Mouse (Mus musculus) intestine, embryonic 15.5 days (tissue): Measurements from ENCODE around the gene Vnn1. TPM values are rescaled to one million over a fixed set of nuclear protein-coding genes. Genes with fewer than 3 reads are reported as not detected.

Experiments
- ATAC-seq: fragments of 200-750 bp; cut with Nextera tagmentation; 2 replicates; pipeline ENCODE4 v1.8.0; 2017; ENCODE audit warnings: moderate TSS enrichment, moderate library complexity
- H3K27ac ChIP-seq: fragments of 300-500 bp; sonication (generic); 2 replicates; pipeline ENCODE4 v1.5.1; 2015; ENCODE audit warnings: mild to moderate bottlenecking, inconsistent platforms
- H3K27me3 ChIP-seq: fragments of 300-500 bp; sonication (generic); replicated peaks from 2 replicates; pipeline ENCODE4 v1.6.1; 2015; ENCODE audit warnings: inconsistent platforms
- H3K36me3 ChIP-seq: fragments of 300-500 bp; sonication (generic); 2 replicates; pipeline ENCODE4 v1.6.1; 2015; ENCODE audit warnings: inconsistent platforms
- H3K4me1 ChIP-seq: fragments of 300-500 bp; sonication (generic); replicated peaks from 2 replicates; pipeline ENCODE4 v1.6.1; 2015; ENCODE audit warnings: inconsistent platforms
- H3K4me2 ChIP-seq: fragments of 300-500 bp; sonication (generic); replicated peaks from 2 replicates; pipeline ENCODE4 v1.6.1; 2015; ENCODE audit warnings: mild to moderate bottlenecking, inconsistent platforms
- H3K4me3 ChIP-seq: fragments of 300-500 bp; sonication (generic); replicated peaks from 2 replicates; pipeline ENCODE4 v1.5.1; 2015; ENCODE audit warnings: inconsistent platforms
- H3K9ac ChIP-seq: fragments of 300-500 bp; sonication (generic); 2 replicates; pipeline ENCODE4 v1.6.1; 2015; ENCODE audit warnings: inconsistent platforms
- H3K9me3 ChIP-seq: fragments of 300-500 bp; sonication (generic); 2 replicates; pipeline ENCODE4 v1.6.1; 2016; ENCODE audit warnings: inconsistent platforms
- WGBS: fragments of 180-500 bp; shearing (Covaris S2); methylation state at CpG from one replicate; pipeline ENCODE4 v1.1.7; 2015; 5-methylcytosine and 5-hydroxymethylcytosine counted together
- polyA plus RNA-seq: library from polyadenylated mRNA; unstranded; fragments of >200 nt; fragmentation: Nextera tagmentation; extraction: Ambion mirVana; gene quantifications from 2 replicates; pipeline ENCODE4 v1.2.1, GENCODE M21; 2015

Vnn1 gene
- polyA plus RNA-seq, 1 experiment from 2014 or later = 2.4 TPM

GRCm38 (mm10) chr10:23922468-23922867, 28.0 kb downstream of the Vnn1 start:
- ATAC-seq = no peak
- H3K9ac ChIP-seq = no peak overlapping the region
- no peak overlapping the region for H3K4me3 ChIP-seq
- H3K4me2 ChIP-seq = no peak overlapping the region
- H3K27ac ChIP-seq = no peak overlapping the region
- no peaks in the 10 kb centered on the region for H3K36me3 ChIP-seq
- H3K9me3 ChIP-seq = no peaks in the 10 kb centered on the region
- H3K4me1 ChIP-seq = no peaks in the 10 kb centered on the region
- WGBS = 28% methylated on average over 3 of the region's 3 CpGs
- no peaks in the 10 kb centered on the region for H3K27me3 ChIP-seq

DNA sequence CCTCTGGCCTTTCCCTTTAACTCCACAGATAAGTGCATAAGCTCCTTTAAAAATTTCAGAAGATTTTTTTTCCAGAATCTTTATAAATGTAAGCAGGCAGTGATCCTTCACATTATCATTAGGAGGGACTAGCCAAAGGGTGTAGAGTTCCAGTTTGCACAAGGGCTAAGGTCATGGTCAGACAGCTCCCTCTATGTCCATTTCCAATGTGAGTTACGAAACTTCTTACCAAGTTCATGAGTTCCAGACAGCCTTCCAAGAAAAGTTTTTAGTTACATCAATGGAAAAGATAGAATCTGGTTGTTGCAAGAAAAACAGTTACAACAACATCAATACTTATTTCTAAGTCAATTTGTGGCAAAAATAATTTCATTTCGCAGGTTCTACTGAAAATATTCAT, 29.5 kb downstream of the Vnn1 start:
- 83% methylated on average over 2 of the region's 2 CpGs for WGBS

GRCm38 (mm10) chr10:23937613-23938012, 43.1 kb downstream of the Vnn1 start:
- H3K27ac ChIP-seq = no peak overlapping the region
- no peaks in the 10 kb centered on the region for H3K36me3 ChIP-seq
- no peak overlapping the region for H3K4me3 ChIP-seq
- 33% methylated on average over 4 of the region's 4 CpGs for WGBS
- H3K4me2 ChIP-seq = no peak overlapping the region
- ATAC-seq = no peak
- H3K4me1 ChIP-seq = no peaks in the 10 kb centered on the region
- no peak overlapping the region for H3K9ac ChIP-seq
- no peaks in the 10 kb centered on the region for H3K9me3 ChIP-seq
- H3K27me3 ChIP-seq = no peaks in the 10 kb centered on the region

More for the DNA sequence above, 29.5 kb downstream of the Vnn1 start:
- no peaks in the 10 kb centered on the region for H3K4me1 ChIP-seq
- no peak overlapping the region for H3K9ac ChIP-seq
- no peak overlapping the region for H3K4me3 ChIP-seq
- H3K36me3 ChIP-seq = no peaks in the 10 kb centered on the region
- no peak for ATAC-seq
- no peak overlapping the region for H3K4me2 ChIP-seq
- H3K27me3 ChIP-seq = no peaks in the 10 kb centered on the region
- H3K9me3 ChIP-seq = no peaks in the 10 kb centered on the region
- H3K27ac ChIP-seq = no peak overlapping the region

GRCm38 (mm10) chr10:23938312-23938711, 43.8 kb downstream of the Vnn1 start, which contains the start of gene Taar2:
Gene Taar2 (plus strand): TSS chr10:23938572.
- Histone ChIP-seq H3K9ac (no peak within 1 kb of the TSS), H3K36me3 (no peaks in the 10 kb centered on the region), H3K4me2 (no peak within 1 kb of the TSS), H3K4me3 (no peak within 1 kb of the TSS), H3K9me3 (no peaks in the 10 kb centered on the region), H3K4me1 (no peaks in the 10 kb centered on the region), H3K27ac (no peak within 1 kb of the TSS), H3K27me3 (no peaks in the 10 kb centered on the region)
- WGBS = 49% methylated on average over 6 of the region's 6 CpGs
- no peak for ATAC-seq

GRCm38 (mm10) chr10:23942465-23942864, 48.0 kb downstream of the Vnn1 start:
- H3K36me3 ChIP-seq = no peaks in the 10 kb centered on the region
- H3K9ac ChIP-seq = no peak overlapping the region
- ATAC-seq = no peak
- no peak overlapping the region for H3K27ac ChIP-seq
- H3K9me3 ChIP-seq = no peaks in the 10 kb centered on the region
- 77% methylated on average over 5 of the region's 5 CpGs for WGBS
- no peak overlapping the region for H3K4me2 ChIP-seq
- no peaks in the 10 kb centered on the region for H3K4me1 ChIP-seq
- no peak overlapping the region for H3K4me3 ChIP-seq
- no peaks in the 10 kb centered on the region for H3K27me3 ChIP-seq

GRCm38 (mm10) chr10:23948026-23948425, 53.5 kb downstream of the Vnn1 start:
- 58% methylated on average over 7 of the region's 7 CpGs for WGBS
- Histone ChIP-seq H3K4me1 (no peaks in the 10 kb centered on the region), H3K27ac (no peak overlapping the region), H3K9ac (no peak overlapping the region), H3K4me3 (no peak overlapping the region), H3K27me3 (no peaks in the 10 kb centered on the region), H3K4me2 (no peak overlapping the region), H3K36me3 (no peaks in the 10 kb centered on the region), H3K9me3 (no peaks in the 10 kb centered on the region)
- no peak for ATAC-seq

- no peak for ATAC-seq
- no peaks in the 10 kb centered on the region for H3K9me3 ChIP-seq
- H3K4me1 ChIP-seq = no peaks in the 10 kb centered on the region
- no peaks in the 10 kb centered on the region for H3K36me3 ChIP-seq
- WGBS = 90% methylated on average over 16 of the region's 16 CpGs
- no peak within 1 kb of the TSS for H3K4me2 ChIP-seq
- no peak within 1 kb of the TSS for H3K9ac ChIP-seq
- H3K27me3 ChIP-seq = no peaks in the 10 kb centered on the region
- no peak within 1 kb of the TSS for H3K27ac ChIP-seq
- no peak within 1 kb of the TSS for H3K4me3 ChIP-seq
Observed at GRCm38 (mm10) chr10:23949508-23950005, 55.1 kb downstream of the Vnn1 start, which contains the start of gene Taar3. Gene Taar3 (plus strand): TSS chr10:23949558.

DNA sequence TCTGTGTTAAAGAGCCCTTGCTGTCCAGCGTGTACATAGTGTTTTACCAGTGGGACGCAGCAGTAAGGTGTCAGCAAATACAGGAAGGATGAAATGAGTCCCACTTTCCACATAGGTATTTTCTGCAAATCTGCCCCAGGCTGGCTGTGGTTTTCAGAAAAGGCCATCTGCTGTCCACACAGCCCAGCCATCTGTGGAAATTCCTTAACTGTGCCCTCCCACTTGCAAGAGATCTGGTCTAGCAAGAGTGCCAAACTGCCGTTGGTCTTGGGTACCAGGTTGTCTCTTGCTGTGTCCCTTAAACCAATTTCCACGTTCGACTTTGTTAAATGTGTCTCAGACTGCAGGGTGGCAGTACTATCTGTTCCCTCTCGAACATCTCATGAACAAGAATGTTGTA, 57.2 kb downstream of the Vnn1 start:
- Histone ChIP-seq H3K4me1 (no peaks in the 10 kb centered on the region), H3K36me3 (no peaks in the 10 kb centered on the region), H3K27ac (no peak overlapping the region), H3K4me2 (no peak overlapping the region), H3K9ac (no peak overlapping the region), H3K9me3 (no peaks in the 10 kb centered on the region), H3K27me3 (no peaks in the 10 kb centered on the region), H3K4me3 (no peak overlapping the region)
- 81% methylated on average over 6 of the region's 6 CpGs for WGBS
- no peak for ATAC-seq

Other genes with a start within 250 kb of the Vnn1 start
- gene Rps12, start 107.4 kb upstream of the Vnn1 start, polyA plus RNA-seq = 195 and 208 TPM in 2 replicates
- gene Slc18b1, start 97.7 kb upstream of the Vnn1 start, polyA plus RNA-seq = 15.8 and 17.0 TPM in 2 replicates
- 0.24 and 0.28 TPM in 2 replicates for gene Vnn3, start 43.2 kb upstream of the Vnn1 start, polyA plus RNA-seq
- not detected in 2 replicates for gene Taar1, start 25.7 kb downstream of the Vnn1 start, polyA plus RNA-seq
- 0.14 and 0.21 TPM in 2 replicates for gene Taar2, start 43.9 kb downstream of the Vnn1 start, polyA plus RNA-seq
- not detected in 2 replicates for gene Taar3, start 54.9 kb downstream of the Vnn1 start, polyA plus RNA-seq
- not detected in 2 replicates for gene Taar4, start 65.8 kb downstream of the Vnn1 start, polyA plus RNA-seq
- gene Taar5, start 76.0 kb downstream of the Vnn1 start, polyA plus RNA-seq = not detected in 2 replicates
- gene Taar6, start 91.0 kb downstream of the Vnn1 start, polyA plus RNA-seq = not detected in 2 replicates
- gene Taar7a, start 98.8 kb downstream of the Vnn1 start, polyA plus RNA-seq = not detected in 2 replicates
- not detected in 2 replicates for gene Taar7b, start 105.3 kb downstream of the Vnn1 start, polyA plus RNA-seq
- gene Taar7d, start 132.5 kb downstream of the Vnn1 start, polyA plus RNA-seq = not detected in 2 replicates
- not detected in 2 replicates for gene Taar7e, start 142.9 kb downstream of the Vnn1 start, polyA plus RNA-seq
- gene Taar7f, start 154.8 kb downstream of the Vnn1 start, polyA plus RNA-seq = not detected in 2 replicates
- gene Taar8a, start 181.8 kb downstream of the Vnn1 start, polyA plus RNA-seq = not detected in 2 replicates
- not detected in 2 replicates for gene Taar8b, start 197.6 kb downstream of the Vnn1 start, polyA plus RNA-seq
- not detected in 2 replicates for gene Taar8c, start 207.2 kb downstream of the Vnn1 start, polyA plus RNA-seq
- not detected in 2 replicates for gene Taar9, start 214.8 kb downstream of the Vnn1 start, polyA plus RNA-seq